Mouse (Mus musculus) hindbrain, embryonic 16.5 days (tissue): ENCODE results near the gene Rbfox2. TPM values are rescaled to one million over a fixed set of nuclear protein-coding genes. Genes with fewer than 3 reads are reported as not detected.
A peak's percentile ranks its signal among the peaks of the same experiment; 100 is the strongest.

Source experiments
- ATAC-seq: fragments of 200-750 bp; cut with Nextera tagmentation; 2 replicates; pipeline ENCODE4 v1.8.0; 2017; ENCODE audit warnings: moderate TSS enrichment, moderate library complexity
- H3K27ac ChIP-seq: fragments of 300-500 bp; sonication (generic); 2 replicates; pipeline ENCODE4 v1.5.1; 2014; ENCODE audit warnings: low read depth, mild to moderate bottlenecking, control low read depth, low read length, moderate library complexity
- H3K27me3 ChIP-seq: fragments of 300-500 bp; sonication (generic); replicated peaks from 2 replicates; pipeline ENCODE4 v1.6.1; 2014; ENCODE audit warnings: low read length; ENCODE audit not compliant: control insufficient read depth, insufficient read depth
- H3K36me3 ChIP-seq: fragments of 300-500 bp; sonication (generic); 2 replicates; pipeline ENCODE4 v1.6.1; 2014; ENCODE audit warnings: mild to moderate bottlenecking, low read length, moderate library complexity, mixed read lengths; ENCODE audit not compliant: control insufficient read depth, insufficient read depth
- H3K4me1 ChIP-seq: fragments of 300-500 bp; sonication (generic); 2 replicates; pipeline ENCODE4 v1.6.1; 2014; ENCODE audit warnings: low read depth, low read length; ENCODE audit not compliant: control insufficient read depth, insufficient read depth
- H3K4me2 ChIP-seq: fragments of 300-500 bp; sonication (generic); 2 replicates; pipeline ENCODE4 v1.6.1; 2014; ENCODE audit warnings: mild to moderate bottlenecking, low read length, control low read depth, moderate library complexity
- H3K4me3 ChIP-seq: fragments of 300-500 bp; sonication (generic); 2 replicates; pipeline ENCODE4 v1.5.1; 2014; ENCODE audit warnings: mild to moderate bottlenecking, low read length, control low read depth, moderate library complexity
- H3K9ac ChIP-seq: fragments of 300-500 bp; sonication (generic); 2 replicates; pipeline ENCODE4 v1.6.1; 2014; ENCODE audit warnings: low read depth, mild to moderate bottlenecking, control low read depth, low read length, moderate library complexity
- H3K9me3 ChIP-seq: fragments of 300-500 bp; sonication (generic); 2 replicates; pipeline ENCODE4 v1.6.1; 2014; ENCODE audit warnings: mild to moderate bottlenecking, low read length, moderate library complexity; ENCODE audit not compliant: control insufficient read depth
- WGBS: fragments of 180-500 bp; shearing (Covaris S2); extraction: QIAGEN DNeasy Blood & Tissue Kit; methylation state at CpG from one replicate; pipeline ENCODE4 v1.1.7; 2014; 5-methylcytosine and 5-hydroxymethylcytosine counted together
- polyA plus RNA-seq: library from polyadenylated mRNA; unstranded; fragments of >200 nt; fragmentation: Nextera tagmentation; extraction: Ambion mirVana; gene quantifications from 2 replicates; pipeline ENCODE4 v1.2.1, GENCODE M21; 2015

Rbfox2 gene
- polyA plus RNA-seq, 1 experiment from 2014 or later, result 122 TPM

DNA sequence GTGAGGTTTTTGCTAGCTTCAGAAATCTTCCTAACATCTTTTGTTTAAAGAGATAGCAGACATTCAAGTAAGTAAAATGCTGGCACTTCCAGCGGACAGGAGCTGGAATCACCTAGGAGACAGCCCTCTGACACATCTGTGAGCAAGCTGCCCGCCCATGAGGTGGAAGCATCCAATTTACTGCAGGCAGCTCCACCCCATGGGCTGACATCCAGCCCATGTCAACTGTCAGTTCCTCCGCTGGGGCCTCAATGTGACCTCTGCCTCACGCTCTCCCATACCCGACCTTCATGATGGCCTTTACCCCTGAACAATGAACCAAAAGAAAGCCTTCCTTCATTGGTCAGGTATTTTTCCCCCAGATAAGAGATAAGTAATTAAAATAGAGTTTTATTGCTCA, 121.2 kb downstream of the Rbfox2 start:
- no peak for ATAC-seq
- H3K9ac ChIP-seq, result no peak overlapping the region
- 45% methylated on average over 5 of the region's 5 CpGs for WGBS
- H3K4me2 ChIP-seq, result no peak overlapping the region
- H3K36me3 ChIP-seq, result no peaks in the 10 kb centered on the region
- H3K4me3 ChIP-seq, result no peak overlapping the region
- H3K27ac ChIP-seq, result no peak overlapping the region
- H3K27me3 ChIP-seq, result no peaks in the 10 kb centered on the region
- H3K9me3 ChIP-seq, result 0 out of 2 replicates have a peak, but pooled peaks cover 2% of the 10 kb centered on the region
- H3K4me1 ChIP-seq, result peaks cover 4% of the 10 kb centered on the region; the same call in 1 of the 2 replicates

- Histone ChIP-seq H3K9ac (no peak overlapping the region; the same call in 1 of the 2 replicates), H3K9me3 (0 out of 2 replicates have a peak, but pooled peaks cover 2% of the 10 kb centered on the region), H3K4me1 (peaks cover 4% of the 10 kb centered on the region; the same call in 1 of the 2 replicates), H3K27me3 (no peaks in the 10 kb centered on the region), H3K36me3 (no peaks in the 10 kb centered on the region), H3K4me3 (no peak overlapping the region), H3K27ac (no peak overlapping the region), H3K4me2 (no peak overlapping the region)
- WGBS, result 59% methylated on average over 5 of the region's 5 CpGs
- ATAC-seq, result no peak
Observed at GRCm38 (mm10) chr15:77182800-77183199, 124.0 kb downstream of the Rbfox2 start.

DNA sequence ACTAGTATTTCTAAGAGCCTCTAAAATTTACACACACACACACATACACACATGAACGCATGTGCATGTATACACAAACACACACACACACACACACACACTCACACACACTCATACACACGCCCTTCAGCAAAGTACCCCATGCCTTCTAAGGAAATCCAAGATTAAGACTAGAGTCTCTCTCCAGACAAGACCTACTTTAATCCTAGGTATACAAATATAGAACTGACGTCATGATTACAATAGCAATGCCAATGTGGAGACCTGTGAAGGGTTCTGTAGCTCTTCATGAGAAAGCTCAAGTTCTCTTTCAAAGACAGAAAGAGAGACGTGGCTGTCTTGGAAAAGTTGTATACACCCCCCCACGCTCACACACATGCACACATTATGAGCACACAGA, 132.8 kb downstream of the Rbfox2 start:
- 85% methylated on average over 5 of the region's 5 CpGs for WGBS
- Histone ChIP-seq H3K9ac (no peak overlapping the region), H3K36me3 (no peaks in the 10 kb centered on the region), H3K27me3 (no peaks in the 10 kb centered on the region), H3K9me3 (no peaks in the 10 kb centered on the region), H3K27ac (no peak overlapping the region), H3K4me1 (peaks cover 4% of the 10 kb centered on the region), H3K4me2 (no peak overlapping the region), H3K4me3 (no peak overlapping the region)
- no peak for ATAC-seq

GRCm38 (mm10) chr15:77172414-77172813, 134.4 kb downstream of the Rbfox2 start:
- 25% methylated on average over 3 of the region's 3 CpGs for WGBS

GRCm38 (mm10) chr15:77168781-77169180, 138.0 kb downstream of the Rbfox2 start:
- Histone ChIP-seq H3K27me3 (no peaks in the 10 kb centered on the region), H3K9ac (no peak overlapping the region), H3K9me3 (no peaks in the 10 kb centered on the region), H3K27ac (no peak overlapping the region), H3K4me2 (no peak overlapping the region), H3K36me3 (no peaks in the 10 kb centered on the region), H3K4me1 (peaks cover 4% of the 10 kb centered on the region), H3K4me3 (no peak overlapping the region)
- 91% methylated on average over 2 of the region's 2 CpGs for WGBS
- ATAC-seq, result no peak

More at GRCm38 (mm10) chr15:77172414-77172813, 134.4 kb downstream of the Rbfox2 start:
- Histone ChIP-seq H3K9me3 (no peaks in the 10 kb centered on the region), H3K9ac (no peak overlapping the region; the same call in 1 of the 2 replicates), H3K4me2 (no peak overlapping the region), H3K4me1 (peaks cover 4% of the 10 kb centered on the region), H3K27ac (0 out of 2 replicates have a peak overlapping the region, but pooled peaks have one; percentile 20), H3K36me3 (no peaks in the 10 kb centered on the region), H3K27me3 (no peaks in the 10 kb centered on the region), H3K4me3 (no peak overlapping the region)
- ATAC-seq, result peak; percentile 81

GRCm38 (mm10) chr15:77166225-77166732, 140.5 kb downstream of the Rbfox2 start:
- no peak overlapping the region for H3K4me2 ChIP-seq
- no peak overlapping the region for H3K4me3 ChIP-seq
- H3K4me1 ChIP-seq, result peaks cover 7% of the 10 kb centered on the region; the same call in 1 of the 2 replicates
- H3K27ac ChIP-seq, result no peak overlapping the region
- H3K9me3 ChIP-seq, result no peaks in the 10 kb centered on the region
- 66% methylated on average over 1 of the region's 1 CpGs for WGBS
- ATAC-seq, result no peak
- H3K36me3 ChIP-seq, result no peaks in the 10 kb centered on the region
- H3K27me3 ChIP-seq, result no peaks in the 10 kb centered on the region
- H3K9ac ChIP-seq, result no peak overlapping the region

DNA sequence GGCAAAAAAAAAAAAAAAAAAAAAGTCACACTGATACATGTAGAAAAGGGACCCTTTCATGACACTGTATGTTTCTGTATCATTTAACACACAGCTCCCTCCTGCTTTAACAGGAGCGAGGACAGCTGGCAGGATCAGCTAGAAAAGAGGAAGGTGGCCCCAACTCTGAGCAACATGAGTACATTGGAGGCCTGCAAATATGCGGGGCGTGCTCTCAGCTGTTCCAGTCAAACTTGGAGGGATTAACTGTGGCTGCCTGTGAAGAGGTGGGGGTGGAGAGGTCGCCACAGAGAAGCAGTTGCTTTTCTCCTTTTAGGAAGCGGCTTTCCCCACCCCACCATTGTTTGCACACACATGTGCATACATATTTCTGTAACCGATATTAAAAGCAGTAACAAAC, 143.5 kb downstream of the Rbfox2 start:
- no peaks in the 10 kb centered on the region for H3K36me3 ChIP-seq
- ATAC-seq, result 0 out of 2 replicates have a peak, but pooled peaks have one; percentile 30
- no peaks in the 10 kb centered on the region for H3K9me3 ChIP-seq
- no peak overlapping the region for H3K4me3 ChIP-seq
- no peak overlapping the region for H3K27ac ChIP-seq
- no peak overlapping the region for H3K4me2 ChIP-seq
- peaks cover 7% of the 10 kb centered on the region; the same call in 1 of the 2 replicates for H3K4me1 ChIP-seq
- 38% methylated on average over 6 of the region's 6 CpGs for WGBS
- no peak overlapping the region for H3K9ac ChIP-seq
- no peaks in the 10 kb centered on the region for H3K27me3 ChIP-seq

GRCm38 (mm10) chr15:77162931-77163330, 143.9 kb downstream of the Rbfox2 start:
- H3K9ac ChIP-seq, result no peak overlapping the region
- H3K27me3 ChIP-seq, result no peaks in the 10 kb centered on the region
- no peaks in the 10 kb centered on the region for H3K9me3 ChIP-seq
- WGBS, result 65% methylated on average over 6 of the region's 6 CpGs
- no peak for ATAC-seq
- peaks cover 7% of the 10 kb centered on the region; the same call in 1 of the 2 replicates for H3K4me1 ChIP-seq
- no peak overlapping the region for H3K27ac ChIP-seq
- no peak overlapping the region for H3K4me3 ChIP-seq
- H3K36me3 ChIP-seq, result no peaks in the 10 kb centered on the region
- no peak overlapping the region for H3K4me2 ChIP-seq

- Histone ChIP-seq H3K27ac (no peak overlapping the region), H3K4me2 (no peak overlapping the region), H3K4me1 (peaks cover 15% of the 10 kb centered on the region), H3K9ac (no peak overlapping the region), H3K27me3 (no peaks in the 10 kb centered on the region), H3K4me3 (no peak overlapping the region), H3K9me3 (no peaks in the 10 kb centered on the region), H3K36me3 (no peaks in the 10 kb centered on the region)
- ATAC-seq, result no peak
- 74% methylated on average over 5 of the region's 5 CpGs for WGBS
Observed at GRCm38 (mm10) chr15:77161382-77161781, 145.4 kb downstream of the Rbfox2 start.
